Mouse (Mus musculus) hindbrain, embryonic 11.5 days (tissue): ENCODE measurements around the gene Rnf6. TPM values are rescaled to one million over a fixed set of nuclear protein-coding genes. Genes with fewer than 3 reads are reported as not detected.

ENCODE experiments used
- ATAC-seq: fragments of 200-750 bp; cut with Nextera tagmentation; 2 replicates; pipeline ENCODE4 v1.8.0; 2017; ENCODE audit warnings: mild to moderate bottlenecking, moderate TSS enrichment, moderate library complexity; ENCODE audit not compliant: low FRiP score
- DNase-seq: peaks from one replicate; pipeline ENCODE4 v3.0.0-alpha.2; 2015; ENCODE audit warnings: low spot score
- H3K27ac ChIP-seq: fragments of 300-500 bp; sonication (generic); 2 replicates; pipeline ENCODE4 v1.5.1; 2014; ENCODE audit warnings: mild to moderate bottlenecking, low read depth, low read length
- H3K27me3 ChIP-seq: fragments of 300-500 bp; sonication (generic); 2 replicates; pipeline ENCODE4 v1.6.1; 2014; ENCODE audit warnings: mild to moderate bottlenecking, low read length, moderate library complexity, mixed read lengths; ENCODE audit not compliant: control insufficient read depth, insufficient read depth
- H3K36me3 ChIP-seq: fragments of 300-500 bp; sonication (generic); 2 replicates; pipeline ENCODE4 v1.6.1; 2014; ENCODE audit warnings: mild to moderate bottlenecking, low read length, moderate library complexity, mixed read lengths; ENCODE audit not compliant: control insufficient read depth, insufficient read depth
- H3K4me1 ChIP-seq: fragments of 300-500 bp; sonication (generic); replicated peaks from 2 replicates; pipeline ENCODE4 v1.6.1; 2014; ENCODE audit warnings: low read length, mixed read lengths; ENCODE audit not compliant: control insufficient read depth, insufficient read depth
- H3K4me2 ChIP-seq: fragments of 300-500 bp; sonication (generic); replicated peaks from 2 replicates; pipeline ENCODE4 v1.6.1; 2014; ENCODE audit warnings: mild to moderate bottlenecking, low read depth, low read length
- H3K4me3 ChIP-seq: fragments of 300-500 bp; sonication (generic); 2 replicates; pipeline ENCODE4 v1.5.1; 2014; ENCODE audit warnings: low read depth, low read length
- H3K9ac ChIP-seq: fragments of 300-500 bp; sonication (generic); 2 replicates; pipeline ENCODE4 v1.6.1; 2014; ENCODE audit warnings: low read depth, low read length
- H3K9me3 ChIP-seq: fragments of 300-500 bp; sonication (generic); 2 replicates; pipeline ENCODE4 v1.6.1; 2016; ENCODE audit warnings: low read length; ENCODE audit not compliant: control insufficient read depth
- WGBS: fragments of 180-500 bp; shearing (Covaris S2); extraction: QIAGEN DNeasy Blood & Tissue Kit; methylation state at CpG from one replicate; pipeline ENCODE4 v1.1.7; 2014; 5-methylcytosine and 5-hydroxymethylcytosine counted together
- polyA plus RNA-seq: library from polyadenylated mRNA; unstranded; fragments of >200 nt; fragmentation: Nextera tagmentation; extraction: Ambion mirVana; gene quantifications from 2 replicates; pipeline ENCODE4 v1.2.1, GENCODE M21; 2014

Rnf6 gene
- 22.1 and 24.1 TPM in 2 replicates for polyA plus RNA-seq

DNA sequence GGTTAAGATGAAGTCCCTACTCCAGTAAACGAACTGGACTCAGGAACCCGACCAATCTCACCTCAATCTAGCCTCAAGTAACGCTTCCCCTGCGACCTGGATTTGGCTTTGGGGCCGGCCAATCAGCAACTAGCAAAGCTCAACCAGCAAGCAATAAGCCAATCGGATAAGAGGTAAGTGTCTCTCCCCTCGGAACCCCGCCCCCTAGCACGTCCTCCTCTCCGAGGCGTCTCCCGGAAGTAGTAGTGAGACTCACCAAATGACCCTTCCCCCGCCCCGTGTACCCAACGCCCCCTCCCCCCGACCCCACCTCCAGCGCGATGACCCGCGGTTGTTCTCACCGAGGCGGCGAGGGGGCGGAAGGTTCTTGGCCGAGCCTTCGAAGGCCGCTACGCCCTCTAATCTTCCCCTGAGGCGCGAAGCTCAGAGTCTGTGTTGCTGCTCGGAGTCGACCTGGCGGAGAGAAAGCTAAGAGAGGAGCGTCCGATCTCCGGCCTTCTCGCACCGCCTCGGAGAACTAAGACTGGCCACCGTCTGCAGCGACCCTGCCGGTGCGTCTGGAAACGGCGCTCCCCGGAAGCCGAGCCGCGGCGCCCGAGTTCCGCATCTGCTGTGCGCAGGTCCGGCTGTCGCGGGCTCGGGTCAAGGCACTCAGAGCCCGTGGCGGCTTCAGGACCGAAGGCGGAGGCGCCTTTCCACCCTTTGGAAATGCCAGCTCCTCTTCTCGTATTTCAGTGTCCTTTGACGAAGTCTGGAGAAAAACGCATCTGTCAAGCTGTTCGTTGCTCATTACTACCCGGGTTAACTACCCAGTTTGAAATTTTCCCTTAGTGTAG, at the start of gene Rnf6:
Gene Rnf6 (minus strand): TSS at position 677 of the 836 bp plus-strand sequence.
- peak within 1 kb of the TSS; percentile 76 for H3K9ac ChIP-seq
- no peaks in the 10 kb centered on the region for H3K27me3 ChIP-seq
- H3K9me3 ChIP-seq = no peaks in the 10 kb centered on the region
- H3K4me2 ChIP-seq = peak within 1 kb of the TSS; percentile 60
- H3K4me3 ChIP-seq = peak within 1 kb of the TSS; percentile 60
- peaks cover 3% of the 10 kb centered on the region; the same call in 1 of the 2 replicates for H3K4me1 ChIP-seq
- H3K36me3 ChIP-seq = no peaks in the 10 kb centered on the region
- under 1% methylated on average over 61 of the region's 67 CpGs for WGBS
- DNase-seq (peak; percentile 93), ATAC-seq (peak; percentile 100)
- H3K27ac ChIP-seq = peak within 1 kb of the TSS; percentile 89

DNA sequence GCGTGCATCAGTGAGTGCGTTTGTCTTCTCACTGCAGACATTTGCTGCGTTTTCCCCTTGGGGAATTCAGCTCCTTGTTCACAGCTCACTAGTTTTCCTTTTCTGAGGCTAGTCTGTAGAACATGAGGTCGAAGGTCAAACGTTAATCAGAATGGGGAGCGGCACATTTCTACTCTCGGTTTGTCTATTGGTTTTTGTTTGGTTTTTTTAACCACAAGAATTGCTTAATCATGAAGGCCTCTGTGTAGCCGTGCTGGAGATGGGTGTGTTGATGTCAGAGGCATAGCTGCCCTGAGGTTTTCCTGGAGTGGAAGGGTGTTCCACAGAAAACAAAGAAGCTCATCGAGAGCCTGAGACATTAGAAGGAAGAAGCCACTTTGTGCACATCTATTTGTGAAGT, 49.2 kb upstream of the Rnf6 start:
- 84% methylated on average over 9 of the region's 9 CpGs for WGBS
- Histone ChIP-seq H3K27me3 (no peaks in the 10 kb centered on the region), H3K9ac (no peak overlapping the region), H3K27ac (no peak overlapping the region), H3K4me2 (no peak overlapping the region), H3K4me1 (no peaks in the 10 kb centered on the region), H3K36me3 (no peaks in the 10 kb centered on the region), H3K4me3 (no peak overlapping the region), H3K9me3 (no peaks in the 10 kb centered on the region)
- DNase-seq = no peak
- no peak for ATAC-seq

DNA sequence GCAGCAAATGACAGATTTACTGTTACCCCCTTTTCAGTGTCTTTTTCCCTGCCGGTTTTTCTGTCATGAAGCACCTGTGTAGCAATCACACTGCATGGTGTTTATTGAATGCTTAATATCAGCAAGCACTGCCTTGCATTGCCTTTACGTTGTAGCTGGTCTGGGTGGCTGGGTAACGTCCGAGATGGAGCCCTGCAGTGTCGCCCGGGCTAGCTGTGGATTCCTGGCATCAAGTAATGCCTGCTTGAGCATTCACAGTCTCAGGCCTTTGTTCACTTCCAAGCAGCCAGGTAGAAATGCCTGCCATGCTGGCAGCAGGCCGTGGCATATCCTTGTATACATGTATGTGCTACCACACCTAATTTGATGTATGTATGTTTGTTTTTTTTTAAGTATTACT, 46.4 kb upstream of the Rnf6 start:
- Histone ChIP-seq H3K27me3 (no peaks in the 10 kb centered on the region), H3K4me1 (no peaks in the 10 kb centered on the region), H3K36me3 (no peaks in the 10 kb centered on the region), H3K4me2 (no peak overlapping the region), H3K9ac (no peak overlapping the region), H3K27ac (no peak overlapping the region), H3K4me3 (no peak overlapping the region), H3K9me3 (no peaks in the 10 kb centered on the region)
- no peak for DNase-seq
- 96% methylated on average over 7 of the region's 7 CpGs for WGBS
- no peak for ATAC-seq

DNA sequence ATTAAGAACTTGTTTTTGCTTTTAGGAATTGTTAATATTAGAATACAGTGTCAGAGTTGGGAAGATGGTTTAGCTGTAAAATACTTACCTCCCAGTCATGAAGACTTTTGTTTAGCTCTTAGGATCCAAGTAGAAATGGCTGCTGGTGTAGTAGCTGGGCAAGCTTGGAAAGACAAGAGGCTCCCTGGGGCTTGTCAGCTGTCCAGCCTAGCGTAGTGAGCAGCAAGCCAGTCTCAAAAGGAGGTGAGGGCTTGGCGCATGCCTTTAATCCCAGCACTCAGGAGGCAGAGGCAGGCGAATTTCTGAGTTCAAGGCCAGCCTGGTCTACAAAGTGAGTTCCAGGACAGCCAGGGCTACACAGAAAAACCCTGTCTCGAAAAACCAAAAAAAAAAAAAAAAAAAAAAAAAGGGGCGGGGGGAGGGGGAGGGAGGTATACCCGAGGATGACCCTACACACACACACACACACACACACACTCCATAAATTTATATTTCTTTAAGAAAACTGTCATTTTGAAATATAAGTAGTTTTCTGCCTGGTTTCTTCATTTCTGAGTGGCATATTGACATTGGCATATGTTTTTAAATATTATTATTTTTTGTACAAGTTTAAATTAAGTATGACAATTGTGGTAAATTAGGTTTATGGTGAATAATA, 44.7 kb upstream of the Rnf6 start:
- Histone ChIP-seq H3K4me2 (no peak overlapping the region), H3K27ac (no peak overlapping the region), H3K4me3 (no peak overlapping the region), H3K9me3 (no peaks in the 10 kb centered on the region), H3K9ac (no peak overlapping the region), H3K4me1 (no peaks in the 10 kb centered on the region), H3K36me3 (no peaks in the 10 kb centered on the region), H3K27me3 (no peaks in the 10 kb centered on the region)
- DNase-seq (no peak), ATAC-seq (no peak)
- 84% methylated on average over 4 of the region's 6 CpGs for WGBS

DNA sequence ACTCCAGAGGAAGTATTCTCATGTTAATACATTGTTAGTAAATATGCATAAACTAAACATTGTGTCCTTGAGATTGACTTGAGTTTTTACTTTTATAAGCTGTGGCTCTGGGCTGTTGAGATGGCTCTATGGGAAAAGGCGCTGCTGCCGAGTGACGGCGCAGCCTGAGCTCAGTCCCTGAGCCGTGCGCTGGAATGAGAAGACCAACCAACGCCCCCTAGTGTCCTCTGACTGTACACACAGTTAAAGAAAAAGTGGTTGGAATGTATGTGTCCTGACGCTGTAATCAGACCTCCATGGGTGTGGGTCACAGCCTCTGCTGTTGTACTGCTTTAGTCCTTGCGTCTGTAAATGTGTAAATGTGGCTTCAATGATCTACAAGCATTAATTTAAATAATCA, 38.6 kb upstream of the Rnf6 start:
- Histone ChIP-seq H3K9ac (no peak overlapping the region), H3K36me3 (no peaks in the 10 kb centered on the region), H3K4me3 (no peak overlapping the region), H3K4me2 (no peak overlapping the region), H3K9me3 (no peaks in the 10 kb centered on the region), H3K27me3 (no peaks in the 10 kb centered on the region), H3K27ac (no peak overlapping the region), H3K4me1 (no peaks in the 10 kb centered on the region)
- WGBS = 53% methylated on average over 9 of the region's 9 CpGs
- ATAC-seq (no peak), DNase-seq (peak; percentile 19)

DNA sequence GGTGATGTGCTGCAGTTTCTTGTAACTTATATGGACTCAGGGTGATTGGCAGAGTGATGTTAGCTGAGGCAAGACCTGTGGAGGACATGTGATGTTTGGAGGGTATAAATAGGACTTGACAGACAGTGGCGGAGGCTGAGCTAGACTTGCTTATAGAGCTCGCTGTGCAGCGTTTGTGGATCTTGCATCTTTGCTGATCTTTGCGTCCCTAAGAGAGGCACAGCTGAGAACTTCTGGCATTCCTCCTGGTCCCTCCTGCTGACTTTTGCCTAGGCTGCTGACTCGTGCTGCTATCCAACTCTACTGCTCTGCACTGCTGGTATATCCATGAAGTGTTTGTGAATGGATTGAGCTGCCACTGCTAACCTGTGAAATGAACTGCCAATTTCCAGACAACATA, 32.3 kb upstream of the Rnf6 start:
- H3K4me3 ChIP-seq = no peak overlapping the region
- no peak overlapping the region for H3K9ac ChIP-seq
- no peak overlapping the region for H3K27ac ChIP-seq
- H3K27me3 ChIP-seq = no peaks in the 10 kb centered on the region
- H3K9me3 ChIP-seq = no peaks in the 10 kb centered on the region
- WGBS = 90% methylated on average over 5 of the region's 5 CpGs
- DNase-seq (no peak), ATAC-seq (no peak)
- no peaks in the 10 kb centered on the region for H3K4me1 ChIP-seq
- no peak overlapping the region for H3K4me2 ChIP-seq
- no peaks in the 10 kb centered on the region for H3K36me3 ChIP-seq

DNA sequence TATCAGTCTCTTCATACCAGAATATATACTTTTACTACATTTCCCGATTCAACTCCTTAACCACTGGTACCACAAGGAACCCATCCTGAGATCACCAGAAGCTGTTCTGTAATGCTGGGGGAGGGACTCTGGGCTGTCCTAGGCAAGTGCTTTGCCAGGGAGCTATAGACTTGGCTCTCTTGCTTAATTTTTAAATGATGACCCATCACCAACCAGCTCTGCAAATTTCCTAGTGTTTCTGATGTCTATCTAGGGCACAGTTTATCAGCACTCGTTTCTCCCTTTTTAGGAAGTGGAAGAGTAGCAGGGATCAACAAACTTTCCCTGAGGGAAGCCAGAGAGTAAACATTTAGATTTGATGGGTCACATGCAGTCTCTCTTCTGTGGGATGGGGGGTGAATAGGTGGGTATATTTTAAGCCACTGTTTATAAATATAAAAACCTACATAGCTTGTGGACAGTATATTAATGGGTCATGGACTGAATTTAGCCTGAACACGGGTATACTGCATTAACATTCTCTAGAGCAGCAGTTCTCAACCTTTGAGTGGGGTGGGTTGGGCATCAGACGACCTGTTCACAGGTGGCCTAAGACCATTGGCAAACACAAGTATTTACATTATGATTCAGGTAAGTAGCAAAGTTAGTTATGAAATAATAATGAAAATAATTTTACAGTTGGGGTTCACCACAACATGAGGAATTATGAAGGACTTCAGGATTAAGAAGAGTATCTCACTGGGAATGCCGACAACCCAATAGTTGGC, 30.5 kb upstream of the Rnf6 start:
- Histone ChIP-seq H3K27me3 (no peaks in the 10 kb centered on the region), H3K4me3 (no peak overlapping the region), H3K4me2 (no peak overlapping the region), H3K27ac (no peak overlapping the region), H3K9me3 (no peaks in the 10 kb centered on the region), H3K4me1 (no peaks in the 10 kb centered on the region), H3K9ac (no peak overlapping the region), H3K36me3 (no peaks in the 10 kb centered on the region)
- DNase-seq (no peak), ATAC-seq (no peak)
- WGBS = 89% methylated on average over 5 of the region's 5 CpGs

DNA sequence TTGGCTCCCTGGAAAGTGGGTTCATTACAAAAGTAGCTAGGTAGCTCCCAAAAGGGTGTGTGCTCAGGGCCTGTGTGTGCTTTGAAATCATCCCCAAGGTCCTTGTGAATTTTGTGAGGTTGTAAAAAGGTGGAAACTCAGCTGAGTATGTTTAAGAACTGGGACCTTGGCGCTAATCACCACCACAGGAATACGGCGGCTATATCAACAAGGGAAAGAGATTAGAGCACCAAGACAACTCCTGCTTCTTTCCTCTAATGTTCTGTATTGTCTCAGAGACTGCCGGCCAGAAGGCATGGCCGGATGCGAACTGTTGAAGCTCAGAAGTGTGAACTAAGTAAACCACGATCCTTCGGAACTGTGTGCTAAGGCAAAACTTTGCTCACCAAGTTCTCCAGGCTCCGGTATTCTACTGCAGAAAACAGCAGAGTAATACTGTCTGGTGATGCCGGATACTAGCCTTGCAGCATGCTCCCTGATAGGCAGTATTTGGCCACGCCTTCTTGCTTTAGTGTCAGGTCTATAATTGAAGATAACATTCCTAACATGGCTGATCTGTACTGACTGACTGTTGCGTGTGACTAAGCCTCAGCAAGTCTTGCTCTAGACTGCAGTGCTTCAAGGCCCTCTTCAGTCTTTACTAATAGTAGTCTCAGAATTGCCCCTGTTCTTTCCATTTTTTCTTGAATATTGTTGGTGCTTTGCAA, 29.2 kb upstream of the Rnf6 start:
- no peak overlapping the region for H3K27ac ChIP-seq
- DNase-seq = no peak
- H3K9me3 ChIP-seq = no peaks in the 10 kb centered on the region
- no peak overlapping the region for H3K9ac ChIP-seq
- H3K4me1 ChIP-seq = no peaks in the 10 kb centered on the region
- WGBS = 91% methylated on average over 12 of the region's 12 CpGs
- H3K27me3 ChIP-seq = no peaks in the 10 kb centered on the region
- no peak overlapping the region for H3K4me3 ChIP-seq
- no peak overlapping the region for H3K4me2 ChIP-seq
- no peaks in the 10 kb centered on the region for H3K36me3 ChIP-seq
- no peak for ATAC-seq
